Mouse (Mus musculus) spleen, postnatal 36 days (tissue): Measurements from ENCODE around the gene Grwd1.

ENCODE experiments used
- DNase-seq, 2 experiments: peaks; one replicate each; pipeline ENCODE4 v3.0.0; 2022; ENCODE audit warnings: low spot score in 2 of 2, mixed read lengths in 1 of 2

The Grwd1 gene

DNA sequence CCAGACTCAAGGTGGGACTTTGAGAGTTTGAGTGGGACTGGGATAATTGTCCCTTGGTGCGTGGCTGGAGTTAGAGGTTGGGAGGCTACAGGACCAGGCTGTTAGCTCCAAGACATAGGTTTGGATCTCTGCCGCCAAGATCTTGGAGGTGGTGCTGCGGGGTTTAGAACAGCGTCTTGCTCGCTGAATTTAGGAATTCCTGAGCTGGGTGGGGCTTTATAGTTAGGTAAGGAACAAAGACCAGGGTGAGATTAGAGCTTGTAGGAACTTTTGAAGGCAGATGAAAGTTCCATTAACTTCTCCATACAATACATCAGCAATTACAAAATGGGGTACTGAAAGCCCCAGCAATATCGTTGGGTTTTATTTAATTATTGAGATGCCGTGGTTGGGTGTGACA, 30.7 kb downstream of the Grwd1 start:
- DNase-seq: no peak

DNA sequence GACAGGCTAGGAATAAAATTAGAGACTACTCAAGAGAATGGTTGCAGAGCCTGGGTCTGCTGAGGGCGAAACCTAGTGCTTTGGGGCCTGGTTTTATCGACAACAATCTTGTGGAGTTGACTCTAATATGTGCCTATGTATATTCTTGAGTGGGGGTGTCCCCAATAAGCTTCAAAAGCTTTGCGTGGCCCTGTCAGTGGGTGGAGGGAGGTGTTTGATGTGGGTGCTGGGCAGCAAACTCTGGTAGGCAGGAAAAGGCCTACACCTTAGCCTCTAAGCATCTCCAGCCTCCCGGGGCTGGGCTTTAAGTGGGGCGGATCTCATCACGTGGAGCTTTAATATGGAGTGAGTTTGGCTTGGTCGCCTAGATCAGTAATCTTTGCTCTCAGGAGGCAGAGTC, 31.8 kb downstream of the Grwd1 start:
- DNase-seq: peak in 1 of 2 experiments; percentile 27

DNA sequence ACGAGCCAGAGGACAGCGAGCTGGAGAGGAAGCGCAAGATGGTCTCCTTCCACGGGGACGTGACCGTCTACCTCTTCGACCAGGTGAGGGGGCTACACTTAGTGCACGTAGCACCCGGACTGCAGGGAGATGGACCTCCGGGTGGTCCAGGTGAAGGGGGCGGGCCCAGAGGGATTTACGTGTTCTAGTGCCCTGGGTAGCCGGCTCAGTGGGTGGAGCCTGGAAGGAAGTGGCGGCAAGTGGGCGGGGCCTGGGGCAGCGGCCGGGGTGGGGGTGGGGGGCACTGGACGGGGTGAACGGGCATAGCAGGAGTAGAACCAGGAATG, 32.3 kb downstream of the Grwd1 start:
- peak; percentile 32 to 33 for DNase-seq

DNA sequence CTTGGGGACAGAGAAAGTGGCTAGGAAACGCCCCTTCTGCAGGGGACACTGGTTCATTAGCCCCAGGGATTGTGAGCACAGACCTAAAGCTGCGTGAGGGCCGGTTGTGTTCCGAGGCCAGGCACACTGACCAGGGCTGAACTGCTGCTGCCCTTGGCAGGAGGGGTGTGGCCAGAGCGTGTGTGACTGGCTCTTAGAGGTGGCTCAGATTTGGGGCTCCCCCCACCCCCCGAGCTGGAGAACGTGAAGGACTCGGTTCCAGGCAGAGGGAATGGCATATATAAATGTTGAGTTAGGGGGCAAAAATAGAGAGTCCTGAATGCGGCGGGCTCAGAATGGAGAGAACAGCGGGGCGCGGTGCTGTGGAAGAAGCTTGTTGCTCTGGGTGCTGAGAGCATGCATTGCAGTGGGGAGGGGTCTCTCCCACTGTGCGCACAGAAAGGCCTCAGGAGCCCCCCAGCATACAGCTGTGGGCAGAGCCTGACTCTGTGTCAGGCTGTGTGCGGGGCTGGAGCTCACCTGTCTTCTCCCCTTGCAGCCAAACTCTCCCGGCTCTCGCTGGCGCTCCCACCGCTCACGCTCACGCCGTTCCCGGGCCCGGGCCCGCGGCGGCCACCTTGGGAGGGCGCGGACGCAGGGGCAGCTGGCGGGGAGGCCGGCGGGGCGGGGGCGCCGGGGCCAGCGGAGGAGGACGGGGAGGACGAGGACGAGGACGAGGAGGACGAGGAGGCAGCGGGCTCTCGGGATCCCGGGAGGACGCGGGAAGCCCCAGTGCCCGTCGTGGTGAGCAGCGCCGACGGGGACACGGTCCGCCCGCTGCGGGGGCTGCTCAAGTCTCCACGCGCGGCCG, 32.9 kb downstream of the Grwd1 start:
- DNase-seq: no peak

DNA sequence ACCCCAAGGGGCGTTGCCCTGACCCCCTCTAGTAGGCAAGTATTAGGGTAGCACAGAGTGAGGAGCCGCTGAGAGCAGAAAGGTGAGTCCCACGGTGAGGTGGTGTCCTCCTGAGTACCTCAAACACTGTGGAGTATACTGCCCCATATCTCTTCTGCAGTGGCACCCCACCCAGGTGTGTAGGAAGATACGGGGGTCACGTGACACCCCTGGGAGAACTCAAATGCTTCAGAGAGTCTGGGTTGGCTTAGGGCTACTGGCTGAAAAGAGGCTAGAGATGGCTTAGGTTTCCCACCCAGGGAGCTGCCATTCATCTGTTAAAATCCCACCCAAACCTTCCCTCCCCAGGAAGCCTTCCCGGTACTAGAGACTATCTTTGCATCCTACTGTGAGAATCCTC, 33.8 kb downstream of the Grwd1 start:
- peak in 1 of 2 experiments; percentile 38 for DNase-seq

DNA sequence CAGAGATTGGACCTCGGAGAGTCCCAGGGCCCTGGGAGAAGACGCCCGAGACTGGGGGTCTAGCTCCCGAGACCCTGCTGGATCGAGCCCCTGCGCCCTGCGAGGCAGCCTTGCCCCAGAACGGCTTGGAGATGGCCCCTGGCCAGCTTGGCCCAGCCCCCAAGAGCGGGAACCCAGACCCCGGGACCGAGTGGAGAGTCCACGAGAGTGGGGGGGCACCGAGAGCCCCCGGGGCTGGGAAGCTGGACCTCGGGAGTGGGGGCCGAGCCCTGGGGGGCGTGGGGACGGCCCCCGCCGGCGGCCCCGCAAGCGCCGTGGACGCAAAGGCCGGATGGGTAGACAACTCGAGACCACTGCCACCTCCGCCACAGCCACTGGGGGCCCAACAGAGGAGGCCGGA, 35.8 kb downstream of the Grwd1 start:
- no peak for DNase-seq

DNA sequence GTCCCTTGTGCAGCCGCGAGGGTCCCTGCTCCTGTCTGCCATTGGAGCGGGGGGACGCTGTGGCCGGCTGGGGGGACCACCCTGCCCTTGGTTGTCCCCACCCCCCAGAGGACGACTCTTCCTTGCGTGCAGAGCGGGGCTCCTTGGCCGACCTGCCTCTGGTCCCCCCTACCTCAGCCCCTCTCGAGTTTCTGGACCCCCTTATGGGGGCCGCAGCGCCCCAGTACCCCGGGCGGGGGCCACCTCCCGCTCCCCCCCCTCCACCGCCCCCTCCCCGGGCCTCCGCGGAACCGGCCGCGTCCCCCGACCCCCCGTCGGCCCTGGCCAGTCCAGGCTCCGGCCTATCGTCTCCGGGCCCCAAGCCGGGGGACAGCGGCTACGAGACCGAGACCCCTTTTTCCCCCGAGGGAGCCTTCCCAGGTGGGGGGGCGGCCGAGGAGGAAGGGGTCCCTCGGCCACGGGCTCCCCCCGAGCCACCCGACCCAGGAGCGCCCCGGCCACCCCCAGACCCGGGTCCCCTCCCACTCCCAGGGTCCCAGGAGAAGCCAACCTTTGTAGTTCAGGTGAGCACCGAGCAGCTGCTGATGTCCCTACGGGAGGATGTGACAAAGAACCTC, 36.7 kb downstream of the Grwd1 start:
- DNase-seq: no peak

DNA sequence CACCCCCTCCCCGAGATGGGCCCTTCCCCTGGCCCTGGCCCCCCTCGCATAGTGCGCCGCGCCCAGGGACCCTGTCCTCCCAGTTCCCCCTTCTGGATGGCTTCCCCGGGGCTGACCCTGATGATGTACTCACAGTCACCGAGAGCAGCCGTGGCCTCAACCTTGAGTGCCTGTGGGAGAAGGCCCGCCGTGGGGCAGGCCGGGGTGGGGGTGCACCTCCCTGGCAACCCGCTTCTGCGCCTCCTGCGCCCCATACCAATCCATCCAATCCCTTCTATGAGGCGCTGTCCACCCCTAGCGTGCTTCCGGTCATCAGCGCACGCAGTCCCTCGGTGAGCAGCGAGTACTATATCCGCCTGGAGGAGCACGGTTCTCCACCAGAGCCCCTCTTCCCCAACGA, 37.5 kb downstream of the Grwd1 start:
- DNase-seq: no peak

DNA sequence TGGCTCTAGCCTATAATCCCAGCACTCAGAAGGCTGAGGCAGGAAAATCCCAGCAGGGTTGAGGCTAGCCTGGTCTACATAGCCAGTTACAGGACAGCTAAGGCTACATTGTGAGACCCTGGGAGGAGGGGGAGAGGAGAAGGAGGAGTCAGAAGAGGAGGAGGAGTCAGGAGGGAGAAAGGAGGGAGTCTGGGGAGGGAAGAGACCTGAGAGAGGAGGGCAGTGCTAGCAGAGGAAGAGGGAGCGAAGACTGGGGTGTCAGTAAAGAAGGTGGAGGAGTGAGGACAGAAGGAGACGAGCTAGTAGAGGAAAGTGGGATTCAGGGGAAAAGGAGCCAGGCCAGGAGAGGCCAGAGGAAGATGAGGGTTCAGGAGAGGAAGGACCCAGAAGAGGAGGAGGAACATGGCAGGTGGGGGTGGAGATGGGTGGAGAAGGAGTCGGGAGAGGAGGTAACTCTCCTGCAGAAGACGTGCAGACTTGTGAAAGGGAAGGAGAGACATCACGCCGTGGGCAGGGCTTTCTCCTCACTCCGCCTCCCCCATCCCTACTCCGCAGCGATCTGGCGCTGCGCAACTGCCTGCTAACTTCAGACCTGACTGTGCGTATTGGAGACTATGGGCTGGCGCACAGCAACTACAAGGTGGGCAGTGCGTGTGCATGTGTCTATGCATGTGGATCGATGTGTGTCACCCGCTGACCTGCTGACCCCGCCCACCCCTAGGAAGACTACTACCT, 38.8 kb downstream of the Grwd1 start:
- DNase-seq: no peak

DNA sequence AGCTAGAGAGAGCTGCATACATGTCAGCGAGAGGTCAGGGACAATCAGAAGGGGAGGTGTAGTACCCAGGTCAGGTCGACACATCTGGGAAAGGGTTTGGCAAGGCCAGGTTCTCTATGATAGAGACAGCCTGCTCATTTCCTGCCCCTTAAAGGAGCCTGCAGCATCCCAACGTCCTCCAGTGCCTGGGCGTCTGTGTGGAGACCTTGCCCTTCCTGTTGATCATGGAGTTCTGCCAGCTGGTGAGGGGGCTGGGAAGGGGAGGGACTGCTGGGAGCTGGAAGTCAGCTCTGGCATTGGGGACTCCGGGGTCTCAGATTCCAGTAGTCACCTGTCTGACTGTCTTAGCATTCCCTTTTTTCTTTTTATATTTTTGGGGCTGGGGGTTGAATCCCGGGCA, 40.0 kb downstream of the Grwd1 start:
- DNase-seq: no peak

DNA sequence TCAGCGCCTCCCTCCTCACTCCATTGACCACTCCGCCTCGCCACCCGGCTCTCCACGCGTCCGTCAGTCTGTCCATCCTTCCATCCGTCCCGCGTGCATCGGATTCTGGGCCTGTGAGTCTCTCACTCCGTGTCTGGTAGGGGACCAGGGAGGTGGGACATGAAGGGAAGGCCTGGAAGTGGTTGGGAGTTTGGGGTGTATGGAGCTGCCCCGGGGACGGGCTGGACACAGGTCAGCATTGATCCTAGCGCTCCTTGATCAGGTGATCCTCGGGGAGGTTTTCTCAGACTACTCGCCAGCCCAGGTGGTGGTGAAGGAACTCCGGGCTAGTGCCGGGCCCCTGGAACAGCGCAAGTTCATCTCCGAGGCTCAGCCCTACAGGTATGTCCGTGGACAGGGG, 43.1 kb downstream of the Grwd1 start:
- DNase-seq: no peak

DNA sequence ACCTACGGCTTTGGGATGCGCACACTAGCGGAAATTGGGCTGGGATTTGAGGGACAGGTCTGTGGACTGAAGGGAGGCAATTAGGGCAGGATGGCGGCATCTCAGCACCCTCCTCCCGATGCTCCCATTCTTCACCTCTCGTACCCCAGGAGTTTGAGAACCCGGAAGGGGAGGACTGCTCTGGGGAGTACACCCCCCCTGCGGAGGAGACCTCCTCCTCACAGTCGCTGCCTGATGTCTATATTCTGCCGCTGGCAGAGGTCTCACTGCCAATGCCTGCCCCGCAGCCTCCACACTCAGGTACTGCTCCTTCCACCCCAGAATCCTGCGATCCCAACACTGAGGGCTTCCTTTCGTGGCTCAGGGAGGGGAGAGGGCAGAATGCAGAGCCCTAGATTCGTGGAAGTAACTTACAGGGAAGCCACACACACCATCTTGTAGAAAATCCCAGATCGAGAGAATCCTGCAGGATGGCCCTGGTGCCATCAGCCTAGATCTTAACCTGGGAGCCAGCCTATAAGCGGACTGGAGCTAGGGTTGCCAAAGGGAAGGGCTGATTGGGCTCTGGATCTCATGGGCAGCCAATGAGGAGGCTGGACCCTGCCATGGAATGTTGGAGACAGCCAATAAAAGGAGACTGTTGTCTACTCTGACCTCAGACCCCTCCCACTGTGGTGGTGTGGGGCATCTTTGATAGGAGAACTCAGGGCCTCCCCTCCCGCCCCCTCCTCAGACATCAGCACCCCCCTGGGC, 43.9 kb downstream of the Grwd1 start:
- DNase-seq: no peak

DNA sequence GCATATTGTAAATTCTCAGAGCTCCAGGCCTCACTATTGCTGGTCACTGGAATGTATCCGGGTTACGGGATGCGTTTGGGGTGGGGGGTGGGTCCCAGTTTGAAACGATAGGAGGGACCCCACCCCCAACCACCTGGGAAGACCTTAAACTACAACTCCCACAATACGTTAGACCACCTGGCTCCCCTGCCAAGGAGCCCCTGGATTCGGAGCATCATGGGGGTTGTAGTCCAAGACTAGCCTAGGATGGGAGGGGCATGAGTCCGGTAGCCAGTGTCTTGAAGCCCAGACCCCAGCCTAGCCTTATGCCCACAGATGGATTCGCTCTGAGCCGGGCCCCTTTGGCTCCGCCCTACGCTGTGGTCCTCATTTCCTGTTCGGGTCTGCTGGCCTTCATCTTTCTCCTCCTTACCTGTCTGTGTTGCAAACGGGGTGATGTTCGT, 44.6 kb downstream of the Grwd1 start:
- DNase-seq: no peak

DNA sequence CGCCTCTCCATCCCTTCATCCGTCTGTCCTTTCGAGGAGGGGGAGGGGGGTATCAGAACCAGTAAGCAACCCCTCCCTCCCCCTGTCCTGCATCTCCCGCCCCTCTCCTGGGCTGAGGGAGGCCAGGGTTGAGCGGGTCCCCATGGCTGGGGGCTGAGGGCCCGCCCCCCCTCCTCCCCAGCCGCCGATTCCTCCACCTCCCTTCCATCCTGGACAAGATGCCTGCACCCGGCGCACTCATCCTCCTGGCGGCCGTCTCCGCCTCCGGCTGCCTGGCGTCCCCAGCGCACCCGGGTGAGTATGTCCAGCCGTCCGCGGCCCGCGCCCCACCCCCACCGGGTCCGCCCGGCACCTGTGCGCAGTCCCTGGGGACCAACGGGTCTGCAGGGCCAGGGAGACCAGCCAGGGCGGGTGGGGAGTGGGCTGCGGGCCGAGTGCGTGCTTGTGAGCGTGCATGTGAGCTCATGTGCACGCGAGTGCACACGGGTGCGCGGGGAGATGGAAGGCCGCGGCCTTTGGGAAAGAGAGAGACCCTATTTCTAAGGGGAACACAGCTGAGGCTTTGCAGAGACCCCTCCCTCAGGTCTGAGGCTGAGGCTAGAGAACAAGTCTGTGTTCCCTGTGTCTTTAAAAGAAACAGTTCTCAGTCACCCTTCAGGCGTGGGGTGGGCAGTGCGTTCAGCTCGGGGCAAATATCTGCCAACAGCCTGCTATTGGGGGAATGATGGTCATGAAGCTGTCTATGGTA, 45.2 kb downstream of the Grwd1 start:
- DNase-seq: no peak

DNA sequence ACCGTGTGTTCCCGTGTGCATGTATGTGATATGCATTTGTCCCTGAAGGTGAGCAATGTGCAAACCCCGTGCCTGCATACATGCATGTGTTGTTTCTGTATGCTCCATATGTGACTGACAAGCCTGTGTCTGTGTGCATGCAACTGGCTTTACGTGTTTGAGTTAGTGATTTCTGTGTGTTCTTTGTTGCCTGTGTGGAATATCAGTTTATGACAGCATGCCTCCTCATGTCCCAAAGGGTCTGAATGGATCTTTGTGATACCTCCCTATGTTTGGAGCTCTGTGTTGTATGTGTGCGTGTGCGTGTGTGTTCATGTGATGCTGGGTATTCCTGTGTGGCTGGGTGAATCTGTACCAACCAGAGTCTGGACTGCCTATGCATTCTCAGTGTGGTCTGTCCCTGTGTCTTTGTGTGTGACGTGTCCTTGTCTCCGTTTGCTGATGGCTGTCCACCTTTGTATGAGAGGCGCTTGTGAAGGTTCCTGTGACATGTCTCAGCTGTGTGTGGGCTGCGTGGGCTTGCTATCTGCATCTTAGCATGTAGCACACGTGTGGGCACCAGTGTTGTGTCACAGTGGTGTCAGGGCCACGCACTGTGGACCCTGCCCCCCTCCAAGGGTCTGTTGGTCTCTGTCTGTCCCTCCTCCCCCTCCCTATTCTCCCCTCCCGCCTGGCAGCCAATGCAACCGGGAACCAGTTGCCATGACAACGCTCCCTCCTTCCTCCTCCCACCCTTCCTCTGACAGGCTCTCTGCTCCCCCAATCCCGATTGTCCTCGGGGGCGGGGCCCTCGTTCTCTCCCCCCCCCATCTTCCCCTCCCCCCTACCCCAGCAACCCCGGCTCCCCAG, 46.0 kb downstream of the Grwd1 start, which contains the start of gene Sult2b1:
TSS of gene Sult2b1 (minus strand) at position 146 of the 849 bp plus-strand sequence.
- DNase-seq: no peak

DNA sequence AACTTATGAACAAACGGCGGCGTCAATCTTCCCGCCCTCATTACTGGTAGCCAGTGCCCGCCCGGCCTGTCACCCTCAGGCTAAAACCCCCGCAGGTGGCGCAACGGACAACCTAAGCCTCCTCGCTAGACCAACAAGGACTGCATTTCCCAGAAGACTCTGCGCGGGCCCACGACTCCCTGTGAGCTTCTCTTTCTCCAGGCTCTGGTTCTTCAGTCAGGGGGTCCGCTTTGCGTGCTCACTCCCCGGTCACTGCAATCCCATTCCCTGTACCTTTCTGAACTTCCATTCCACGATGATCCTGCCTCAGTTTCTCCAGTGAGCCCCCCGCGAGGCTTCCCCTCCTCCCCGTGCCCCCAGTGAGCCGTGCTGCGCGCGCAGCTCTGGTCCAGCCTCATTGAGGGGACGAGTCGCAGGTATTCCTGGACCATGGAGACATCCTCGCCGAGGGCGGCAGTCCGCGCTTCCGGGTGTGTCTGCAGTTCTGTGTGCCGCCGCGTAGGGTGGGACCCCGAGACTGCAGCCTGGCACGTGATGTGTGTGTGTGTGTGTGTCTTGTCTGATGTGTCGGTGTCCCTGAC, 47.1 kb downstream of the Grwd1 start, which contains the start of gene Lmtk3:
TSS of gene Lmtk3 (plus strand) at position 228 of the 581 bp plus-strand sequence.
- peak; percentile 55 to 66 for DNase-seq

DNA sequence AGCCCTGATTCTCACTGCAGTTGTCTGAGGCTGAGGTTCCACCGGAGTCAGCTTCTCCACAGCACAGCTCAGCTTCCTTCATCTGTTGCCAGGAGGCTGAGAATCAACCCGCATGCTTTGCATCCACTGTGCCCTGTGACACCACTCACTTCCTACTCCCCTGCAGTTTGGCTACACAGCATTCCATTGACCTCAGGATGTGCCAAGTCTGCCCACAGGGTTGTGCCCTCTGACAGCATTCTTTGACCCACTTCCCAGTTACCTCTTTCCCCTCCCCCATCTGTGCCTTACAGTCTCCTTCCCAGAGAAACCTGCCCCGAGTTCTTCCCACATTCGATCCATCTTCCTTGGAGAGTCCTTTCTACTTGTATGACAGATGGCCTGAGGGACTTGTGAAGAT, 48.5 kb downstream of the Grwd1 start:
- no peak for DNase-seq

DNA sequence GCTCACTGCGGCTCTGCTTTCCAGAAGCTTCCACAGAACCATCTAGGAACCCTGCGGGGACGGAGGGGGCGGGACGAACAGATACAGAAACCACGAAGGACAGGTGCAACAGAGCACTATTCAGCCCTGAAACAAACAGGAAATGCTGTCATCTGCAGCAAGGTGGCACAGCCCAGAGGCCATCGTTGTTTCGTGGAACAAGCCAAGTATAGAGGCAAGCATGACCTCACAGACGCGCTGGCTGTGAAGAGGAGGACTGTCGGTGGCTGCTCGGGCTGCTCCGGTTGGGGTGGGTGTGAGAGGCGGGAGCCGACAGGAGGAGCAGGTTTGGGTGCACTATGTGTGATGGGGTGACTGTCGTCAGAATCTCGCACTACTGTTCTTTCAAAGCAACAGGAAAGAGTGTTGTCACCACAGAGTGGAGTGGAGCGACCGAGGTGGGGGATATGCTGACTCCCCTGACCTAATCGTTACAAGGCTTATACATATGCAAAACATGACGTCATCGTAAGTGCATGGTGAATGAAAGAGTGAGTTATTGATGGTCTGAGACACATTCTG, 51.6 kb downstream of the Grwd1 start:
- peak in 1 of 2 experiments; percentile 18 for DNase-seq

DNA sequence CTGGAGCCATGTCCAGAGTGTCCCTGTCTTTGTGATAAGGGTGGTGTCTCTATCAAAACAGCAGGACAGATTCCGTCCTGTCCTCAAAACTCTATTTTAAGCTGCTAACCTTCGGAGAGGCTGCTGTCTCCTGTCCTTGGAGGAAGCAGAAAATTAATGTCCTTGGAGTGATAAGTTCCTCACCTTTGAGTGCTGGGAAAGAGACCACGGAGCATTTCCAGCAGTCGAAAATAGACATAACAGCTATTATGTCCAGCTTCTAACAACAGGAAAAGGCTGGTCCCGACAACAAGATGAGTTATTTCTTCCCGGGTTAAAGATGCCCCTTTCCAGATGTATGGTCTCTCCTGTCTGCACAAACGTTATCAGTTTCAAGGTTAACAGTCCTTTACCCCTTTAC, 55.5 kb downstream of the Grwd1 start:
- no peak for DNase-seq
